Comparison of ENCODE assay signal across 8 mouse cellular contexts in the genomic region with DNA sequence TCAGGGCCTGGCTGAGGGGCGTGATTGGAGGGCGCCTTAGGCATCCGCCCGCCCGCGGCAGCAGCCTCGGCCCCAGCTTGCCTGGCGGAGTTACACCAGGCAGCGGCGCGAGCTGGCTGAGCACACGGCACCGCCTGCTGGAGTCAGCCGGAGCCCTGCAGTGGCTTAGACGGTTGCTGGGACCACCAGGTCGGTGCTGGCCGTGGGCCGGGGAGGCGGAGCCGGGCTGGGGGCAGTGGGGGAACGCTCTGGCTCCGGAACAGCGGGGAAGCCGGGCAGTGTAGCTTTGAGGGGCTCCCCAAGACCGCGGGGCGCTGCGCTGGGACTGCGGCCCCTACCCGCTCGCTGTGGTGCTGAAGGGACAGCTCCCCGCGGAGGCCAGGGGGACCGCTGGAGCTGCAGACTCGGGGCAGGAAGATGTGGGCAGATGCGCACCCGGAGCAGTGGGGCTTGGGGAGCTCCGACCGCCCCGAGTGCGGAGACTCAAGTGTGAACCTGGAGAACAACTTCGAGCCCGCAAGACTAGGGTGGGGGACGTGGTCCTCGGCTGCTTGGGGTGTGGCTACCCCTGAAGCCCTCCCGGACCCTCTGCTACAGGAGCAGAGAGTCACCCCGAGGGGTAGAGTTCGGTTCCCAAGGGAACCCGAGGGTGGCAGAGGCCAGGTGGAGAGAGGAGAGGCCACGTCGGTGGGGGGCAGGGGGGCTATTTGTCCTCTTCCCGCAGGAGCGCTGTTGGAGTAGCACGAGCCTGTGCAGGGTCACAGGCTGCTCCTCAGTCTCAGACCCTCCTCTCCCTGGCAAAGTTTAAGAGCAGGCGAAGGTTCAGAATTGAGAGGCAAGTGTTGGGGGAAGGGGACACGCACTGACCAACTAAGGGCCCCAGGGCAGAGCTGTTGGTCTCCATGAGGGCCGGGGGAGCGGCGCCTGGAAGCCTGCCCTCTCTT. TPM values are rescaled to one million over a fixed set of nuclear protein-coding genes. Genes with fewer than 3 reads are reported as not detected.
DNase-seq lines count a peak whose midpoint lies in the region; ATAC-seq and TF ChIP-seq lines count a peak whose summit lies in the region.

No protein-coding gene starts in this region.

- peak; percentile 77 for DNase-seq in A20 (ENCODE audit: low read depth, low spot score)
- peak; percentile 93 for DNase-seq in adrenal gland, postnatal 14 days
- peak; percentile 95 for DNase-seq in lung, embryonic 14.5 days
- peak; percentile 52 to 53 for DNase-seq in thymus, adult 18-20 months

- peaks cover 26% of the 10 kb centered on the region for H3K4me1 ChIP-seq in embryonic facial prominence, embryonic 13.5 days
- peaks cover 20% of the 10 kb centered on the region for H3K4me1 ChIP-seq in heart, embryonic 13.5 days
- peaks cover 20% of the 10 kb centered on the region for H3K4me1 ChIP-seq in kidney, embryonic 16.5 days (ENCODE audit: insufficient read depth, low read length)
- H3K4me1 ChIP-seq in lung, embryonic 14.5 days (ENCODE audit: insufficient read depth): no peaks in the 10 kb centered on the region; the same call in none of the 2 replicates

- peak; percentile 85 for ATAC-seq in embryonic facial prominence, embryonic 13.5 days (ENCODE audit: insufficient number of reproducible peaks, insufficient read depth, low FRiP score, low TSS enrichment, low read depth)
- ATAC-seq in heart, embryonic 13.5 days (ENCODE audit: extremely low read depth, insufficient number of reproducible peaks, low FRiP score, low TSS enrichment): peak; percentile 65; the same call in 1 of the 2 replicates
- ATAC-seq in kidney, embryonic 16.5 days (ENCODE audit: low FRiP score, low TSS enrichment): peak; percentile 93
- ATAC-seq in lung, embryonic 14.5 days (ENCODE audit: insufficient read depth): peak; percentile 93
- ATAC-seq in neutrophil, adult 5-6 weeks (ENCODE audit: extremely low read depth, insufficient number of reproducible peaks, low FRiP score, poor library complexity, severe bottlenecking): peak; percentile 42

- H3K9ac ChIP-seq in embryonic facial prominence, embryonic 13.5 days: no peak overlapping the region
- H3K9ac ChIP-seq in heart, embryonic 13.5 days: no peak overlapping the region
- H3K9ac ChIP-seq in kidney, embryonic 16.5 days (replicated peaks; ENCODE audit: low read length): no peak overlapping the region
- H3K9ac ChIP-seq in lung, embryonic 14.5 days: no peak overlapping the region

- under 1% methylated on average over 54 of the region's 59 CpGs for WGBS in embryonic facial prominence, embryonic 13.5 days
- under 1% methylated on average over 59 of the region's 59 CpGs for WGBS in heart, embryonic 13.5 days
- WGBS in kidney, embryonic 16.5 days: under 1% methylated on average over 55 of the region's 59 CpGs
- under 1% methylated on average over 58 of the region's 59 CpGs for WGBS in lung, embryonic 14.5 days

- peak overlapping the region; percentile 55 for H3K27ac ChIP-seq in embryonic facial prominence, embryonic 13.5 days
- no peak overlapping the region for H3K27ac ChIP-seq in heart, embryonic 13.5 days (replicated peaks)
- no peak overlapping the region for H3K27ac ChIP-seq in kidney, embryonic 16.5 days (ENCODE audit: low read length)
- peak overlapping the region; percentile 34; the same call in 1 of the 2 replicates for H3K27ac ChIP-seq in lung, embryonic 14.5 days (ENCODE audit: low read depth)

- peaks cover 44% of the 10 kb centered on the region for H3K27me3 ChIP-seq in embryonic facial prominence, embryonic 13.5 days
- peaks cover 66% of the 10 kb centered on the region for H3K27me3 ChIP-seq in heart, embryonic 13.5 days (replicated peaks)
- peaks cover 22% of the 10 kb centered on the region for H3K27me3 ChIP-seq in kidney, embryonic 16.5 days (ENCODE audit: insufficient read depth, low read length)
- peaks cover 4% of the 10 kb centered on the region; the same call in 1 of the 2 replicates for H3K27me3 ChIP-seq in lung, embryonic 14.5 days (ENCODE audit: insufficient read depth, low read length)

- H3K36me3 ChIP-seq in embryonic facial prominence, embryonic 13.5 days: no peaks in the 10 kb centered on the region
- no peaks in the 10 kb centered on the region for H3K36me3 ChIP-seq in heart, embryonic 13.5 days
- H3K36me3 ChIP-seq in kidney, embryonic 16.5 days (ENCODE audit: insufficient read depth, low read length): no peaks in the 10 kb centered on the region
- H3K36me3 ChIP-seq in lung, embryonic 14.5 days (ENCODE audit: insufficient read depth): no peaks in the 10 kb centered on the region

- peak overlapping the region; percentile 65 for H3K4me2 ChIP-seq in embryonic facial prominence, embryonic 13.5 days
- peak overlapping the region; percentile 71 for H3K4me2 ChIP-seq in heart, embryonic 13.5 days
- peak overlapping the region; percentile 56 for H3K4me2 ChIP-seq in kidney, embryonic 16.5 days (replicated peaks; ENCODE audit: low read depth, low read length)
- H3K4me2 ChIP-seq in lung, embryonic 14.5 days: peak overlapping the region; percentile 59

- H3K9me3 ChIP-seq in embryonic facial prominence, embryonic 13.5 days: no peaks in the 10 kb centered on the region
- H3K9me3 ChIP-seq in heart, embryonic 13.5 days: no peaks in the 10 kb centered on the region
- H3K9me3 ChIP-seq in kidney, embryonic 16.5 days (ENCODE audit: low read length): no peaks in the 10 kb centered on the region
- H3K9me3 ChIP-seq in lung, embryonic 14.5 days (ENCODE audit: low read depth, low read length): no peaks in the 10 kb centered on the region

- TF ChIP-seq CTCF in lung, embryonic 14.5 days (IDR thresholded peaks at IDR 0.05; ENCODE audit: low read depth): peak; percentile 49

- peak overlapping the region; percentile 39 for H3K4me3 ChIP-seq in embryonic facial prominence, embryonic 13.5 days
- peak overlapping the region; percentile 39 for H3K4me3 ChIP-seq in heart, embryonic 13.5 days
- H3K4me3 ChIP-seq in kidney, embryonic 16.5 days (ENCODE audit: low read length): peak overlapping the region; percentile 36
- peak overlapping the region; percentile 31 for H3K4me3 ChIP-seq in lung, embryonic 14.5 days (ENCODE audit: low read depth, low read length)

RNA-seq across cellular contexts. Expression of gene Cplx2, which starts 0.5 kb away (rescaled TPM):
- 29.2 and 35.4 TPM in 2 replicates for total RNA-seq in adrenal gland, postnatal 14 days (2021)
- 7.3 and 7.4 TPM in 2 replicates for polyA plus RNA-seq in embryonic facial prominence, embryonic 13.5 days (2015; fragmentation: Nextera tagmentation; extraction: Ambion mirVana)
- 2.2 and 2.9 TPM in 2 replicates for polyA plus RNA-seq in heart, embryonic 13.5 days (2015; fragmentation: Nextera tagmentation; extraction: Ambion mirVana)
- 5.8 and 6.0 TPM in 2 replicates for polyA plus RNA-seq in kidney, embryonic 16.5 days (2015; fragmentation: Nextera tagmentation; extraction: Ambion mirVana)
- 12.2 TPM in 2 replicates for polyA plus RNA-seq in lung, embryonic 14.5 days (2014; fragmentation: Nextera tagmentation; extraction: Ambion mirVana)
- 2.7 and 2.9 TPM in 2 replicates for total RNA-seq in neutrophil, adult 5-6 weeks (2017)

Comparison
In these comparisons a context has a peak if more than half of its experiments do, and no peak if none do; other contexts are left out.
1. ATAC-seq: peak in every context shown above with its lines; median percentile 93 in kidney, embryonic 16.5 days; 93 in lung, embryonic 14.5 days; 85 in embryonic facial prominence, embryonic 13.5 days; 65 in heart, embryonic 13.5 days; 42 in neutrophil, adult 5-6 weeks.
2. H3K27ac ChIP-seq: peak in embryonic facial prominence, embryonic 13.5 days (single experiment) and lung, embryonic 14.5 days (single experiment); none in heart, embryonic 13.5 days (single experiment) and kidney, embryonic 16.5 days (single experiment).
3. Peak in every context shown above with its lines, with median percentiles within 50 percentile points of each other: DNase-seq, H3K4me2 ChIP-seq and H3K4me3 ChIP-seq.